Mouse (Mus musculus): ENCODE results near the gene Vmn2r62. TPM values are rescaled to one million over a fixed set of nuclear protein-coding genes. Genes with fewer than 3 reads are reported as not detected.
"Not testable (repeated sequence)": the region's sequence is repeated elsewhere in the genome, so short reads cannot be mapped to it uniquely, and the experiment has no call there.

The Vmn2r62 gene
- total RNA-seq (2021): not detected
- long read RNA-seq, experiment 1: 0 reads
- long read RNA-seq, experiment 2: 0 reads

- H3K4me3 ChIP-seq; intact Hi-C loops (cut with DNase I); DNase-seq (ENCODE audit: extremely low spot score in 1 of 2, low spot score in 2 of 2); H3K27ac ChIP-seq: not testable (repeated sequence)
These were observed at the start of gene Vmn2r62 for GRCm38 (mm10) chr7:42793425-42793824. Vmn2r62 (minus strand) TSS chr7:42793525.

- H3K27ac ChIP-seq; intact Hi-C loops (cut with DNase I); H3K4me3 ChIP-seq; DNase-seq (ENCODE audit: extremely low spot score in 1 of 2, low spot score in 2 of 2): not testable (repeated sequence)
These were observed 45.0 kb upstream of the Vmn2r62 start for GRCm38 (mm10) chr7:42838366-42838765.

- TF ChIP-seq CTCF (IDR thresholded peaks at IDR 0.05): no peak
- Histone ChIP-seq H3K4me3 (no peak overlapping the region), H3K27ac (no peak overlapping the region)
- DNase-seq (ENCODE audit: extremely low spot score in 1 of 2, low spot score in 2 of 2): no peak
- intact Hi-C loops (cut with DNase I): no loop called here
These were observed 38.9 kb upstream of the Vmn2r62 start for GRCm38 (mm10) chr7:42832221-42832620.

- intact Hi-C loops (cut with DNase I): no loop called here
- H3K27ac ChIP-seq: no peak overlapping the region
- no peak for TF ChIP-seq CTCF (IDR thresholded peaks at IDR 0.05)
- DNase-seq (ENCODE audit: extremely low spot score in 1 of 2, low spot score in 2 of 2): no peak
- H3K4me3 ChIP-seq: no peak overlapping the region
These were observed 43.5 kb downstream of the Vmn2r62 start for GRCm38 (mm10) chr7:42749836-42750235.

- DNase-seq (ENCODE audit: extremely low spot score in 1 of 2, low spot score in 2 of 2): no peak
- TF ChIP-seq CTCF (IDR thresholded peaks at IDR 0.05): no peak
- H3K4me3 ChIP-seq: no peak overlapping the region
- H3K27ac ChIP-seq: no peak overlapping the region
- intact Hi-C loops (cut with DNase I): no loop called here
These were observed 54.7 kb downstream of the Vmn2r62 start for GRCm38 (mm10) chr7:42738536-42739210.

GRCm38 (mm10) chr7:42726917-42727316 lies 66.4 kb downstream of the Vmn2r62 start, which contains the start of gene Gm17067:
Gm17067 (minus strand) TSS chr7:42727017.
- H3K4me3 ChIP-seq; H3K27ac ChIP-seq; DNase-seq (ENCODE audit: extremely low spot score in 1 of 2, low spot score in 2 of 2): not testable (repeated sequence)
- intact Hi-C loops (cut with DNase I): loop anchor here (5.0 kb wide), 1 partner anchor 130 kb away; no protein-coding TSS in a partner anchor

Other genes with a start within 250 kb of the Vmn2r62 start
- not detected for gene Gm21028, start 214.9 kb downstream of the Vmn2r62 start, total RNA-seq (2021)
- 1 to 10 TPM; 1.6 to 1.8 TPM for gene Zfp977, start 201.0 kb downstream of the Vmn2r62 start, total RNA-seq (2021)
- gene Zfp976, start 150.9 kb downstream of the Vmn2r62 start, total RNA-seq (2021): 1 to 10 TPM; 3.0 to 3.3 TPM
- 1 to 10 TPM; 7.2 to 8.0 TPM for gene Zfp975, start 100.8 kb downstream of the Vmn2r62 start, total RNA-seq (2021)
- not detected for gene Gm17067, start 66.5 kb downstream of the Vmn2r62 start, total RNA-seq (2021)
- under 1 TPM; 0.16 to 0.18 TPM for gene Gm2381, start 73.7 kb upstream of the Vmn2r62 start, total RNA-seq (2021)
- gene Vmn2r63, start 140.3 kb upstream of the Vmn2r62 start, total RNA-seq (2021): not detected
- gene Gm9268, start 225.2 kb upstream of the Vmn2r62 start, total RNA-seq (2021): not detected